Mouse (Mus musculus): Measurements from ENCODE around the gene Tpcn2. TPM values are rescaled to one million over a fixed set of nuclear protein-coding genes. Genes with fewer than 3 reads are reported as not detected.

Tpcn2 gene
- total RNA-seq, 1 experiment from 2014 or later: 5.7 TPM

GRCm38 (mm10) chr7:145148902-145149301 is 134.9 kb downstream of the Tpcn2 start:
- peak; percentile 57 to 65; a peak in 3 of 4 replicates for ATAC-seq (replicated peaks in 1 of 2; ENCODE audit: insufficient read depth in 1 of 2, low FRiP score in 2 of 2, low TSS enrichment in 1 of 2, low read depth in 1 of 2, poor library complexity in 2 of 2, severe bottlenecking in 2 of 2)

- ATAC-seq (replicated peaks in 1 of 2; ENCODE audit: insufficient read depth in 1 of 2, low FRiP score in 2 of 2, low TSS enrichment in 1 of 2, low read depth in 1 of 2, poor library complexity in 2 of 2, severe bottlenecking in 2 of 2): no peak
Measured at GRCm38 (mm10) chr7:145147973-145148698, 135.7 kb downstream of the Tpcn2 start.

GRCm38 (mm10) chr7:145146252-145146930 is 137.4 kb downstream of the Tpcn2 start:
- ATAC-seq (replicated peaks in 1 of 2; ENCODE audit: insufficient read depth in 1 of 2, low FRiP score in 2 of 2, low TSS enrichment in 1 of 2, low read depth in 1 of 2, poor library complexity in 2 of 2, severe bottlenecking in 2 of 2): no peak

- no peak for ATAC-seq (replicated peaks in 1 of 2; ENCODE audit: insufficient read depth in 1 of 2, low FRiP score in 2 of 2, low TSS enrichment in 1 of 2, low read depth in 1 of 2, poor library complexity in 2 of 2, severe bottlenecking in 2 of 2)
Measured at GRCm38 (mm10) chr7:145143502-145144070, 140.2 kb downstream of the Tpcn2 start.

- ATAC-seq (replicated peaks in 1 of 2; ENCODE audit: insufficient read depth in 1 of 2, low FRiP score in 2 of 2, low TSS enrichment in 1 of 2, low read depth in 1 of 2, poor library complexity in 2 of 2, severe bottlenecking in 2 of 2): no peak
Measured at GRCm38 (mm10) chr7:145140656-145141055, 143.2 kb downstream of the Tpcn2 start.

GRCm38 (mm10) chr7:145139576-145139975 is 144.2 kb downstream of the Tpcn2 start:
- ATAC-seq (replicated peaks in 1 of 2; ENCODE audit: insufficient read depth in 1 of 2, low FRiP score in 2 of 2, low TSS enrichment in 1 of 2, low read depth in 1 of 2, poor library complexity in 2 of 2, severe bottlenecking in 2 of 2): no peak

GRCm38 (mm10) chr7:145139100-145139499 is 144.7 kb downstream of the Tpcn2 start:
- ATAC-seq (replicated peaks in 1 of 2; ENCODE audit: insufficient read depth in 1 of 2, low FRiP score in 2 of 2, low TSS enrichment in 1 of 2, low read depth in 1 of 2, poor library complexity in 2 of 2, severe bottlenecking in 2 of 2): no peak

GRCm38 (mm10) chr7:145137871-145138270 is 145.9 kb downstream of the Tpcn2 start:
- no peak for ATAC-seq (replicated peaks in 1 of 2; ENCODE audit: insufficient read depth in 1 of 2, low FRiP score in 2 of 2, low TSS enrichment in 1 of 2, low read depth in 1 of 2, poor library complexity in 2 of 2, severe bottlenecking in 2 of 2)

GRCm38 (mm10) chr7:145136831-145137230 is 147.0 kb downstream of the Tpcn2 start:
- ATAC-seq (replicated peaks in 1 of 2; ENCODE audit: insufficient read depth in 1 of 2, low FRiP score in 2 of 2, low TSS enrichment in 1 of 2, low read depth in 1 of 2, poor library complexity in 2 of 2, severe bottlenecking in 2 of 2): no peak

Other genes with a start within 250 kb of the Tpcn2 start
- gene 1810010D01Rik, start 75.9 kb downstream of the Tpcn2 start, total RNA-seq (2017): not detected in 2 replicates
- not detected in 2 replicates for gene Mrgprf, start 16.8 kb upstream of the Tpcn2 start, total RNA-seq (2017)
- not detected in 2 replicates for gene Mrgprd, start 30.8 kb upstream of the Tpcn2 start, total RNA-seq (2017)